Mouse (Mus musculus) kidney, embryonic 14.5 days (tissue): ENCODE measurements at regions not wholly inside any gene's neighbourhood (a gene's known extent, or its start where the extent isn't known, plus 50 kb on each side); places are given as distances from the start of the nearest gene placed in this dataset.

Experiments
- ATAC-seq: fragments of 200-750 bp; cut with Nextera tagmentation; 2 replicates; pipeline ENCODE4 v1.8.0; 2017; ENCODE audit warnings: moderate number of reproducible peaks, mild to moderate bottlenecking, moderate TSS enrichment, moderate library complexity; ENCODE audit not compliant: low FRiP score, low TSS enrichment
- H3K27ac ChIP-seq: fragments of 300-500 bp; sonication (generic); 2 replicates; pipeline ENCODE4 v1.5.1; 2014; ENCODE audit warnings: low read depth, mild to moderate bottlenecking, low read length, moderate library complexity, mixed read lengths
- H3K27me3 ChIP-seq: fragments of 300-500 bp; sonication (generic); 2 replicates; pipeline ENCODE4 v1.6.1; 2014; ENCODE audit warnings: mild to moderate bottlenecking, low read length; ENCODE audit not compliant: control insufficient read depth, insufficient read depth
- H3K36me3 ChIP-seq: fragments of 300-500 bp; sonication (generic); 2 replicates; pipeline ENCODE4 v1.6.1; 2014; ENCODE audit warnings: low read length, mixed read lengths; ENCODE audit not compliant: control insufficient read depth, insufficient read depth
- H3K4me1 ChIP-seq: fragments of 300-500 bp; sonication (generic); 2 replicates; pipeline ENCODE4 v1.6.1; 2014; ENCODE audit warnings: low read length, mixed read lengths; ENCODE audit not compliant: control insufficient read depth, insufficient read depth
- H3K4me2 ChIP-seq: fragments of 300-500 bp; sonication (generic); replicated peaks from 2 replicates; pipeline ENCODE4 v1.6.1; 2014; ENCODE audit warnings: low read depth, mild to moderate bottlenecking, low read length
- H3K4me3 ChIP-seq: fragments of 300-500 bp; sonication (generic); 2 replicates; pipeline ENCODE4 v1.5.1; 2014; ENCODE audit warnings: mild to moderate bottlenecking, low read length
- H3K9ac ChIP-seq: fragments of 300-500 bp; sonication (generic); 2 replicates; pipeline ENCODE4 v1.6.1; 2014; ENCODE audit warnings: low read depth, mild to moderate bottlenecking, low read length, moderate library complexity
- H3K9me3 ChIP-seq: fragments of 300-500 bp; sonication (generic); 2 replicates; pipeline ENCODE4 v1.6.1; 2016; ENCODE audit warnings: low read length; ENCODE audit not compliant: control insufficient read depth
- WGBS: fragments of 180-500 bp; shearing (Covaris S2); extraction: QIAGEN DNeasy Blood & Tissue Kit; methylation state at CpG from one replicate; pipeline ENCODE4 v1.1.7; 2014; 5-methylcytosine and 5-hydroxymethylcytosine counted together

GRCm38 (mm10) chr5:18137450-18138061 lies 175.2 kb downstream of the Gnat3 start:
- Histone ChIP-seq H3K4me2 (no peak overlapping the region), H3K9me3 (no peaks in the 10 kb centered on the region), H3K36me3 (no peaks in the 10 kb centered on the region), H3K9ac (no peak overlapping the region), H3K27ac (no peak overlapping the region), H3K4me1 (no peaks in the 10 kb centered on the region), H3K4me3 (no peak overlapping the region), H3K27me3 (no peaks in the 10 kb centered on the region)
- no peak for ATAC-seq
- WGBS: 72% methylated on average over 4 of the region's 4 CpGs

DNA sequence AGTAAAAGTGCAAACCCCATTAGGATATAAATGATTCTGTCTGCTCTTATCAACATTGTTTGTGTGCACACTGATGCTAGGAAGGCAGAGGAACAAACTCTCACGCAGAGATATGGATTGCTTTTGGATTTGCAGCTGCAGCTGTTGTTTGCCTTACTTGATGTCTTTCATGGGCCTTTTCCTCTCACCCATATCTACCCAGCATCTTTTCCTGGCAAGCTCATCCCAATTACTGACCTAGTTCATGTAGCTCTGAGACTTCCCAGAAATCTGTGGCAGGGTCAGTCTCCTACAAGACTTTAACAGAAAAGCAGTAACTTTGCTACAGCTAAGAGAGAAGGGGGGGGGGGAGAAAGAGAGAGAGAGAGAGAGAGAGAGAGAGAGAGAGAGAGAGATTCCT lies 189.9 kb downstream of the Gnat3 start:
- Histone ChIP-seq H3K36me3 (no peaks in the 10 kb centered on the region), H3K9ac (no peak overlapping the region), H3K4me3 (no peak overlapping the region), H3K27me3 (no peaks in the 10 kb centered on the region), H3K27ac (no peak overlapping the region), H3K4me2 (no peak overlapping the region), H3K4me1 (no peaks in the 10 kb centered on the region), H3K9me3 (no peaks in the 10 kb centered on the region)
- 76% methylated on average over 1 of the region's 1 CpGs for WGBS
- no peak for ATAC-seq

DNA sequence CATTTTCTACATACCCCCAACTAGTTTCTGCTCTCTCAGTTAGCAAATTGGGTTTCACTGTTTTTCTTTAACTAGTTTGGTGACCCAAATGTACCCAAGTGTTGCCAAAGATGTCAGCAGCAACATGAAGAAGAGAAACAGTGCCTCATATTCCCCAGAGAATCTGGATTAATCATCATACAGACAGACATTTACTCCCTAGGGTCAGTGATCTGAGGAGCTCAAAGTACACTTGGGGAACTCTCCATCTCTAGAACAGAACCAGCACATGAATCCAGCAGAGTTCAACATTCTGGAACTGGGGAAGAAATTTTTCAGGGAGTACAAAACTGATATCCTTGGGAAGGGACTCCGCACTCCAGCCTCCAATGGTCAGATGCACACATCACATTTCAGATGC lies 191.4 kb downstream of the Gnat3 start:
- WGBS: 92% methylated on average over 1 of the region's 1 CpGs
- no peak for ATAC-seq

DNA sequence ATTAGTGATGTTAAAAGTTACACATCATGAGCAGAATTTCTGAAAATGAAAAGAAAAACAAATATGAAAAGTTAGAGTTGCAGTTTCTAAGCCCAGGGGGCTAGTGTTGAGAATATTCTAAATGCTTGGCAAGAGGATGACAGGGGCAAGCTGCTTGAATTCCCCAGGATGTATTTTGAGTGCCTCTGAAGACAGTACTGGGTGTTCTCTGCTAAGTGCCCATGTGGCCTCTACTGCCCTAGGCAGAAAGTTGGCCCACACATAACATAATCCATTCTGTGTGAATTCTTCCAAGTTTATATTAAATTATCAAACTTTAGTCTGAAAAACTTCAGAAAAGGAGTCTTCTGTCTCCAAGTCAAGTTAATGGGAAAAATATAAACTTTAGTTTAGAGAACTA lies 196.6 kb downstream of the Gnai1 start:
- Histone ChIP-seq H3K27me3 (no peaks in the 10 kb centered on the region), H3K4me2 (no peak overlapping the region), H3K9ac (no peak overlapping the region), H3K4me3 (no peak overlapping the region), H3K36me3 (no peaks in the 10 kb centered on the region), H3K27ac (no peak overlapping the region), H3K9me3 (no peaks in the 10 kb centered on the region), H3K4me1 (no peaks in the 10 kb centered on the region)
- ATAC-seq: no peak

More for the DNA sequence above, 191.4 kb downstream of the Gnat3 start:
- Histone ChIP-seq H3K9me3 (no peaks in the 10 kb centered on the region), H3K4me3 (no peak overlapping the region), H3K27me3 (no peaks in the 10 kb centered on the region), H3K4me2 (no peak overlapping the region), H3K36me3 (no peaks in the 10 kb centered on the region), H3K4me1 (no peaks in the 10 kb centered on the region), H3K9ac (no peak overlapping the region), H3K27ac (no peak overlapping the region)

GRCm38 (mm10) chr5:18177810-18178209 lies 182.3 kb downstream of the Gnai1 start:
- Histone ChIP-seq H3K27me3 (no peaks in the 10 kb centered on the region), H3K36me3 (no peaks in the 10 kb centered on the region), H3K4me3 (no peak overlapping the region), H3K4me1 (no peaks in the 10 kb centered on the region), H3K9me3 (no peaks in the 10 kb centered on the region), H3K4me2 (no peak overlapping the region), H3K9ac (no peak overlapping the region), H3K27ac (no peak overlapping the region)
- WGBS: 83% methylated on average over 3 of the region's 3 CpGs
- no peak for ATAC-seq

GRCm38 (mm10) chr5:18211395-18212057 lies 148.6 kb downstream of the Gnai1 start:
- H3K9ac ChIP-seq: no peak overlapping the region
- no peaks in the 10 kb centered on the region for H3K27me3 ChIP-seq
- H3K4me2 ChIP-seq: no peak overlapping the region
- H3K4me1 ChIP-seq: no peaks in the 10 kb centered on the region
- no peaks in the 10 kb centered on the region for H3K36me3 ChIP-seq
- ATAC-seq: no peak
- no peak overlapping the region for H3K27ac ChIP-seq
- WGBS: 85% methylated on average over 4 of the region's 4 CpGs
- no peak overlapping the region for H3K4me3 ChIP-seq
- no peaks in the 10 kb centered on the region for H3K9me3 ChIP-seq
